Mouse (Mus musculus) lung, postnatal 0 days (tissue): ENCODE measurements around the gene Fbxo10. TPM values are rescaled to one million over a fixed set of nuclear protein-coding genes. Genes with fewer than 3 reads are reported as not detected.
"Not testable (repeated sequence)": the region's sequence is repeated elsewhere in the genome, so short reads cannot be mapped to it uniquely, and the experiment has no call there.

Experiments
- ATAC-seq: fragments of 200-750 bp; cut with Nextera tagmentation; 2 replicates; pipeline ENCODE4 v1.8.0; 2017; ENCODE audit warnings: moderate library complexity
- DNase-seq: peaks from one replicate; pipeline ENCODE4 v3.0.0-alpha.2; 2016; ENCODE audit warnings: low spot score
- H3K27ac ChIP-seq: fragments of 300-500 bp; sonication (generic); 2 replicates; pipeline ENCODE4 v1.5.1; 2014; ENCODE audit warnings: antibody characterized with exemption, mild to moderate bottlenecking, low read length, mixed read lengths
- H3K27me3 ChIP-seq: fragments of 300-500 bp; sonication (generic); replicated peaks from 2 replicates; pipeline ENCODE4 v1.6.1; 2014; ENCODE audit warnings: low read length, mixed read lengths; ENCODE audit not compliant: insufficient read depth
- H3K36me3 ChIP-seq: fragments of 300-500 bp; sonication (generic); 2 replicates; pipeline ENCODE4 v1.6.1; 2014; ENCODE audit warnings: low read length, mixed read lengths; ENCODE audit not compliant: insufficient read depth
- H3K4me1 ChIP-seq: fragments of 300-500 bp; sonication (generic); 2 replicates; pipeline ENCODE4 v1.6.1; 2014; ENCODE audit warnings: antibody characterized with exemption, low read depth, low read length, mixed read lengths; ENCODE audit not compliant: insufficient read depth
- H3K4me2 ChIP-seq: fragments of 300-500 bp; sonication (generic); replicated peaks from 2 replicates; pipeline ENCODE4 v1.6.1; 2014; ENCODE audit warnings: low read depth, mild to moderate bottlenecking, low read length, moderate library complexity, mixed read lengths
- H3K4me3 ChIP-seq: fragments of 300-500 bp; sonication (generic); 2 replicates; pipeline ENCODE4 v1.5.1; 2014; ENCODE audit warnings: low read depth, low read length
- H3K9ac ChIP-seq: fragments of 300-500 bp; sonication (generic); replicated peaks from 2 replicates; pipeline ENCODE4 v1.6.1; 2014; ENCODE audit warnings: low read depth, mild to moderate bottlenecking
- H3K9me3 ChIP-seq: fragments of 300-500 bp; sonication (generic); 2 replicates; pipeline ENCODE4 v1.6.1; 2016; ENCODE audit warnings: low read length, mixed read lengths
- CTCF ChIP-seq: IDR thresholded peaks from 2 replicates; pipeline ENCODE4 v1.5.1; 2016; ENCODE audit warnings: antibody characterized with exemption, mild to moderate bottlenecking
- EP300 ChIP-seq: IDR thresholded peaks from 2 replicates; pipeline ENCODE4 v1.6.1; 2016; ENCODE audit warnings: antibody characterized with exemption, mild to moderate bottlenecking, control low read depth
- WGBS: fragments of 180-500 bp; shearing (Covaris S2); extraction: QIAGEN DNeasy Blood & Tissue Kit; methylation state at CpG from one replicate; pipeline ENCODE4 v1.1.7; 2014; 5-methylcytosine and 5-hydroxymethylcytosine counted together
- polyA plus RNA-seq: library from polyadenylated mRNA; unstranded; fragments of >200 nt; fragmentation: Nextera tagmentation; extraction: Ambion mirVana; gene quantifications from 2 replicates; pipeline ENCODE4 v1.2.1, GENCODE M21; 2015

The Fbxo10 gene
- polyA plus RNA-seq, 1 experiment from 2014 or later: 5.9 TPM

GRCm38 (mm10) chr4:45107066-45107465 is 22.7 kb upstream of the Fbxo10 start:
- peaks cover 7% of the 10 kb centered on the region; the same call in 1 of the 2 replicates for H3K4me1 ChIP-seq
- ATAC-seq (no peak), DNase-seq (no peak)
- H3K9ac ChIP-seq: peak overlapping the region; percentile 75
- H3K27me3 ChIP-seq: no peaks in the 10 kb centered on the region
- 14% methylated on average over 4 of the region's 4 CpGs for WGBS
- H3K36me3 ChIP-seq: peaks cover 8% of the 10 kb centered on the region
- TF ChIP-seq CTCF: no peak
- no peak for TF ChIP-seq EP300
- H3K4me3 ChIP-seq: peak overlapping the region; percentile 77
- peak overlapping the region; percentile 86 for H3K4me2 ChIP-seq
- H3K9me3 ChIP-seq: no peaks in the 10 kb centered on the region
- H3K27ac ChIP-seq: no peak overlapping the region

DNA sequence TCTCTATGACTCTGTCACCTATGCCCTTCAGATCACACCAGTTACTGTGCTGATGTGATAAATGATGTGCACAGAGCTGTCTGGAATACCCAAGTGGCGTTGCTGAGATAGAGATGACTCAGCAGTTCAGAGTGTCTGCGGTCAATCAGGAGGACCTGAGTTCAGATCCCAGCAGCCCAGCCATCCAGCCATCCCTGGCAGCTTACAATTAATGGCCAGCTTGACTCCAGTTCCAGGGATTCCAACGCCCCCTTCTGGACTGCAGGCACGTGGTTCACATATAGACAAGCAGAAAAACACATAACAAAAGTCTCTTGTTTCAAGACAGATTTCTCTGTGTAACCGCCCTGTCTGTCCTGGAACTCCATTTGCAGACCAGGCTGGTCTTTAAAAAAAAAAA is 22.0 kb upstream of the Fbxo10 start:
- ATAC-seq: no peak
- no peak overlapping the region for H3K27ac ChIP-seq
- peaks cover 8% of the 10 kb centered on the region for H3K36me3 ChIP-seq
- H3K4me2 ChIP-seq: no peak overlapping the region
- 60% methylated on average over 5 of the region's 5 CpGs for WGBS
- no peak for DNase-seq
- H3K9ac ChIP-seq: no peak overlapping the region
- H3K4me1 ChIP-seq: peaks cover 7% of the 10 kb centered on the region; the same call in 1 of the 2 replicates
- H3K27me3 ChIP-seq: no peaks in the 10 kb centered on the region
- H3K4me3 ChIP-seq: no peak overlapping the region
- H3K9me3 ChIP-seq: no peaks in the 10 kb centered on the region
- TF ChIP-seq EP300 (no peak), CTCF (no peak; the same call in 1 of the 2 replicates)

DNA sequence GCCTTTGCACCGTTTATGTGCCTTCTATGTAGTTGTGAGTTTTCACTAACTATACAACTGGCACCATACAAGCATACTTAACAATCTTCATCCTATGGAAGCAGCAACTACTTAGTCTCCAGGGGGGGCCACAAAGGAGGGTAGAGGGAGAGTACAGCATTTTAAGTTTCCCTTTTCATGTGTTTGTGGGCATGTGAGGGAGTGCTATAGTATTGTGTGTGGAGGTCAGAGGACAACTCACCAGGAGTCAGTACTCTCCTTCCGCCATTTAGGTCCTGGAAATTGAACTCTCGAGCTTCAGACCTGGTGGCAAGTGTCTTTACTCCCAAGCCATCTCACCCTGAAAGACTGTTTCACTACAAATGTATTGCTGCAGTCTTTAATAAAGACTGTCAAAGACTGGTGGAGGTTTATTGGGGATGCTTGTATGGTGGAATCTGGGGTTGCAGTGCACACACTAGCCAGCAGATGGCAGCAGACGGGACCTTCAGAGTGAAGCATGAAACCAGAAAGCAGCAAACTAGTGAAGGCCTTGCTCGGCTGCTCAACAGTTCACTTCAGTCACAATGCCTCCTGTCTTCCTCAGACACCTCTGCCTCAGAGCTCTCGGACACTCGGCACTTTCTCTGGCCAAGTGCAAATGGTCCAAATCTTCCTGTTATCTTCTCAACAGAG is 12.9 kb upstream of the Fbxo10 start:
- H3K27ac ChIP-seq: no peak overlapping the region
- peak; percentile 72 for DNase-seq
- WGBS: 25% methylated on average over 7 of the region's 7 CpGs
- H3K27me3 ChIP-seq: no peaks in the 10 kb centered on the region
- H3K36me3 ChIP-seq: no peaks in the 10 kb centered on the region
- H3K9ac ChIP-seq: no peak overlapping the region
- ATAC-seq: no peak
- no peaks in the 10 kb centered on the region for H3K9me3 ChIP-seq
- TF ChIP-seq CTCF (peak; percentile 93), EP300 (no peak)
- H3K4me1 ChIP-seq: no peaks in the 10 kb centered on the region
- H3K4me3 ChIP-seq: no peak overlapping the region
- H3K4me2 ChIP-seq: no peak overlapping the region

DNA sequence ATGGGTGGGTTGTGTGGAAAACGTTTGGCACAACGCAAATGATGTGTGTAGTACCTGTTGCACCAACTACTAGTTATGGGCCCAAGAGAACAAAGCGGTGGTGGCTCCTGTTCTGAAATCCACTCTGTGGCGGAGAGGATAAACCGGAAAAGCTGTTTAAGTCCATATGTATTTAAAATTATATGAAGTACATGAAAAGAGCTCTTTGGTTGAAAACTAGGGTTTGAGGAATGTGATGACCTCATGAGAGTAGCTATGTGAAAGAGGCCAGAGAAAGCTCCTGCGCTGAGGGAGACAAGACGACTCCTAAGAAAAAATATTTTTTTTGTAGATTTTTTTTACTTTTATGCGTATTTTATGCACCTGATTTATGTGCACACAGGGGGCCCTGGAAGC is 489 bp upstream of the Fbxo10 start:
- Histone ChIP-seq H3K4me3 (peak overlapping the region; percentile 76), H3K9ac (no peak overlapping the region), H3K4me2 (peak overlapping the region; percentile 99), H3K27ac (peak overlapping the region; percentile 20; the same call in 1 of the 2 replicates), H3K27me3 (no peaks in the 10 kb centered on the region), H3K4me1 (no peaks in the 10 kb centered on the region; the same call in 1 of the 2 replicates), H3K9me3 (no peaks in the 10 kb centered on the region), H3K36me3 (no peaks in the 10 kb centered on the region)
- TF ChIP-seq CTCF (no peak), EP300 (no peak)
- DNase-seq: peak; percentile 72
- ATAC-seq: peak; percentile 36
- 26% methylated on average over 8 of the region's 8 CpGs for WGBS

DNA sequence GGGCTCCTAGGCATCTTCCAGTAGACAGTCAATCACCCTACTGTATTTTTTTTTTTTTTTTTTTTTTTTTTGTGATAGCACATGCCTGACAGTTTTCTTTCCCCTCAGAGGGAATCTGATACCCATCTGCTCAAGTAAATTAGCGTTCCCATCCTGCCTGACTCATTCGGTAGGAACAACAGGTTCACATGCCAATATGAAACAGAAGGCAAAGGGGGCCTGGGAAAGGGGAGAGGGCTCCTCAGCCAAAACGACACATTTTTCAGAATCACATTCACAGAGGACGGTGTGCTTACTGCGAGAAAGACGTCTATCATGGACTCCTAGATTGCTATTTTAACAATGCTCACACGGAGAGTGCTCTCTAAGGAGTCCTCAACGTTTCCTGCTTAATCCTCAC is 917 bp downstream of the Fbxo10 start:
- DNase-seq: peak; percentile 10
- H3K36me3 ChIP-seq: no peaks in the 10 kb centered on the region

DNA sequence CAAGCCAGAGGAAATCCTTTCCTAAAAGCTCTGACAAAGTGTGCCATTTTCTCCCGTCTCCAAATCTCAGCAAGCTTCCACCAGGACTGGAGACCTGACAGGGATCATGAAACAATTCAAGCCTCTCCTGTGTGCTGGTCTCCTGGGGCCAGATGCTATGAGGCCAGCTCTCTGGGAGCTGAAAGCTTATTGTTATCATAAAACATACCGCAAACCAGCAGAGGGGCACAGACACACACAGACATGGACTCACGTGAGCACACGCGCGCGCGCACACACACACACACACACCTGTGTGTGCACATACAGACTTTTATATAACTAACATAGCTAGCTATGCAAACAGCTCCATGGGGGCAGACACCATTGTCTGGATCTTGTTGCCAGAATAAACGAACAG is 1.5 kb downstream of the Fbxo10 start:
- ATAC-seq (no peak), DNase-seq (no peak)
- H3K27me3 ChIP-seq: no peaks in the 10 kb centered on the region
- no peak overlapping the region for H3K4me2 ChIP-seq
- TF ChIP-seq EP300 (no peak), CTCF (no peak)
- no peaks in the 10 kb centered on the region; the same call in 1 of the 2 replicates for H3K4me1 ChIP-seq
- H3K27ac ChIP-seq: no peak overlapping the region
- no peak overlapping the region for H3K4me3 ChIP-seq
- no peaks in the 10 kb centered on the region for H3K9me3 ChIP-seq
- no peak overlapping the region for H3K9ac ChIP-seq
- no peaks in the 10 kb centered on the region for H3K36me3 ChIP-seq
- 75% methylated on average over 9 of the region's 9 CpGs for WGBS

More for the DNA sequence above, 917 bp downstream of the Fbxo10 start:
- no peak for ATAC-seq
- TF ChIP-seq CTCF: no peak
- Histone ChIP-seq H3K27me3 (no peaks in the 10 kb centered on the region), H3K27ac (no peak overlapping the region), H3K4me2 (peak overlapping the region; percentile 99), H3K4me3 (peak overlapping the region; percentile 76), H3K9me3 (no peaks in the 10 kb centered on the region), H3K9ac (peak overlapping the region; percentile 74; the same call in 1 of the 2 replicates), H3K4me1 (no peaks in the 10 kb centered on the region; the same call in 1 of the 2 replicates)
- WGBS: 5% methylated on average over 8 of the region's 8 CpGs

GRCm38 (mm10) chr4:45081041-45081440 is 3.4 kb downstream of the Fbxo10 start:
- not testable (repeated sequence) for H3K27me3 ChIP-seq, H3K4me2 ChIP-seq, H3K9me3 ChIP-seq, H3K9ac ChIP-seq, DNase-seq, H3K4me3 ChIP-seq, H3K36me3 ChIP-seq, H3K27ac ChIP-seq, ATAC-seq, H3K4me1 ChIP-seq
- 83% methylated on average over 3 of the region's 4 CpGs for WGBS
